Mouse (Mus musculus): ENCODE data around the gene Prl2c3. TPM values are rescaled to one million over a fixed set of nuclear protein-coding genes. Genes with fewer than 3 reads are reported as not detected.

Prl2c3 gene
- polyA plus RNA-seq, 1 experiment from 2014 or later = 0.26 TPM

Other genes with a start within 250 kb of the Prl2c3 start
- gene Ero1lb, start 234.2 kb downstream of the Prl2c3 start, polyA plus RNA-seq (2016; fragmentation: Nextera tagmentation; extraction: Ambion mirVana) = 7.8 and 10.7 TPM in 2 replicates
- gene Prl2c2, start 205.3 kb upstream of the Prl2c3 start, polyA plus RNA-seq (2016; fragmentation: Nextera tagmentation; extraction: Ambion mirVana) = 0.39 TPM in 1 of 2 replicates, not detected in the other

Measured in hindbrain, embryonic 10.5 days (tissue).